Mouse (Mus musculus): ENCODE measurements at regions not wholly inside any gene's neighbourhood (a gene's known extent, or its start where the extent isn't known, plus 50 kb on each side); places are given as distances from the start of the nearest gene placed in this dataset.

- TF ChIP-seq CTCF (IDR thresholded peaks at IDR 0.05; ENCODE audit: borderline replicate concordance, control insufficient read depth, extremely low read depth, insufficient read depth, low read length, poor library complexity) (no peak), POLR2A (IDR thresholded peaks at IDR 0.05; ENCODE audit: control insufficient read depth, extremely low read depth, insufficient read depth, low read length, poor library complexity) (no peak)
These were observed 111.2 kb upstream of the Zfp648 start for GRCm38 (mm10) chr1:154089815-154090214.

Measured in thymus, adult 2 months (tissue).